8 mouse cellular contexts compared by ENCODE assay signal in the genomic region with DNA sequence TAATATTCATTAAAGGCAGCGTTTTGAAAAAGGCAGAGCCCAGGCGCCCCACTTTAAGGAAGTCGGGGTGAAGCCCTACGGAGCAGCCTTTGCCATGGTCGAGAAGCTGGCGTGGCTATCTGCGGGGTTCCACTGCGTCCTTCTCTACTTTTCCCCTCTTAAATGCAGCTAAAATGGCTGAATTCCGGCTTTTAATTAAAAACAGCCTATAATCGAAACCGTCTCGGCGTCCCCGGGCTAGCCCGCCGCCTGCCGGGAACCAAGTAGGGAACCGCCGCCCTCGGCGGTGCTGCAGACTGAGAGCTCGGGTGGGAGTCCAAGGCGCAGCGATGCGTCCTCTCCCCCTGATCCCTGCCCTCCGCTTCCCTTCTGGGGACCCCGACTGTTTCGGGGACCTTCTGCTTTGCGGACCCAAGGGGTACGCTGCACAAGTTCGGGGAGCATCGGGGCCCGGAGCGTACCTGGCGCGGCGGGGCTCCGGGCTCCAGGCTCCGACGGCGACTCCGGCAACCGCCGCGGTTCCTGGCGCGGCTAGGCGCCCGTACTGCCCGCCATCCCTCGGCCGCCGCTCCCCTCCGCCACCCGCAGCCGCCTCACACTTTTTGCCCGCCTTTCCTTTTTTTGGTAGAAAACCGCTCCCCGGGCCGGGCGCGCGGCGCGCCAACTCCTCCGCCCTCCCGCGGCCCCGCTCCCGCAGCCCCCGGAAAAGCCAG. TPM values are rescaled to one million over a fixed set of nuclear protein-coding genes. Genes with fewer than 3 reads are reported as not detected.
A peak's percentile ranks its signal among the peaks of the same experiment; 100 is the strongest.
DNase-seq lines count a peak whose midpoint lies in the region; ATAC-seq and TF ChIP-seq lines count a peak whose summit lies in the region.

No protein-coding gene starts in this region.

- peak overlapping the region; percentile 57 for H3K4me3 ChIP-seq in ES-Bruce4 (ENCODE audit: low read depth, low read length)
- H3K4me3 ChIP-seq in bone marrow, adult 2 months (replicated peaks; ENCODE audit: control insufficient read depth, low read depth, low read length), result peak overlapping the region; percentile 73
- peak overlapping the region; percentile 83 for H3K4me3 ChIP-seq in forebrain, postnatal 0 days (ENCODE audit: low read depth, low read length)
- peak overlapping the region; percentile 99 for H3K4me3 ChIP-seq in hindbrain, embryonic 11.5 days (ENCODE audit: low read depth, low read length)

- H3K4me2 ChIP-seq in forebrain, postnatal 0 days (ENCODE audit: low read depth), result peak overlapping the region; percentile 93
- H3K4me2 ChIP-seq in hindbrain, embryonic 11.5 days (replicated peaks; ENCODE audit: low read depth, low read length), result peak overlapping the region; percentile 95

- WGBS in bone marrow, adult 2 months, result under 1% methylated on average over 67 of the region's 71 CpGs
- 3% methylated on average over 71 of the region's 71 CpGs for WGBS in forebrain, postnatal 0 days
- WGBS in hindbrain, embryonic 11.5 days, result under 1% methylated on average over 68 of the region's 71 CpGs

- TF ChIP-seq POLR2A in ES-Bruce4 (IDR thresholded peaks at IDR 0.05; ENCODE audit: insufficient read depth, low read length), result no peak
- peak; percentile 24; the same call in 1 of the 2 replicates for TF ChIP-seq POLR2A in bone marrow, adult 2 months (IDR thresholded peaks at IDR 0.05; ENCODE audit: borderline replicate concordance, control insufficient read depth, low read depth, low read length)

- no peak for TF ChIP-seq CTCF in ES-Bruce4 (IDR thresholded peaks at IDR 0.05; ENCODE audit: low read depth, low read length)
- no peak for TF ChIP-seq CTCF in bone marrow, adult 2 months (IDR thresholded peaks at IDR 0.05; ENCODE audit: control insufficient read depth, insufficient read depth, low read length)
- TF ChIP-seq CTCF in forebrain, postnatal 0 days (IDR thresholded peaks at IDR 0.05; ENCODE audit: low read depth), result peak; percentile 8; the same call in 1 of the 2 replicates

- peak; percentile 71 for DNase-seq in forebrain, postnatal 0 days
- DNase-seq in hindbrain, embryonic 11.5 days (ENCODE audit: low spot score), result no peak
- DNase-seq in layer of hippocampus, postnatal 10 days (ENCODE audit: low spot score in 2 of 2), result peak; percentile 76 to 83
- DNase-seq in lung, postnatal 10 days, result peak; percentile 77
- peak; percentile 65 for DNase-seq in right cerebral cortex, postnatal 14 days

- H3K36me3 ChIP-seq in ES-Bruce4 (ENCODE audit: control insufficient read depth, insufficient read depth, low read length, poor library complexity, severe bottlenecking), result no peaks in the 10 kb centered on the region
- no peaks in the 10 kb centered on the region; the same call in 1 of the 2 replicates for H3K36me3 ChIP-seq in forebrain, postnatal 0 days (ENCODE audit: insufficient read depth)
- no peaks in the 10 kb centered on the region for H3K36me3 ChIP-seq in hindbrain, embryonic 11.5 days (ENCODE audit: control insufficient read depth, insufficient read depth, low read length)

- H3K4me1 ChIP-seq in ES-Bruce4 (ENCODE audit: control insufficient read depth, insufficient read depth, low read length), result peaks cover under 1% of the 10 kb centered on the region
- no peaks in the 10 kb centered on the region for H3K4me1 ChIP-seq in bone marrow, adult 2 months (ENCODE audit: control insufficient read depth, insufficient read depth, low read length)
- H3K4me1 ChIP-seq in forebrain, postnatal 0 days (ENCODE audit: insufficient read depth), result peaks cover 4% of the 10 kb centered on the region; the same call in 1 of the 2 replicates
- peaks cover 5% of the 10 kb centered on the region for H3K4me1 ChIP-seq in hindbrain, embryonic 11.5 days (replicated peaks; ENCODE audit: control insufficient read depth, insufficient read depth, low read length)

- H3K27ac ChIP-seq in ES-Bruce4 (ENCODE audit: insufficient read depth, low read length), result no peak overlapping the region
- peak overlapping the region; percentile 99 for H3K27ac ChIP-seq in bone marrow, adult 2 months (ENCODE audit: control insufficient read depth, insufficient read depth, low read depth, low read length, poor library complexity)
- H3K27ac ChIP-seq in forebrain, postnatal 0 days (ENCODE audit: low read depth, low read length), result peak overlapping the region; percentile 100
- H3K27ac ChIP-seq in hindbrain, embryonic 11.5 days (ENCODE audit: low read depth, low read length), result peak overlapping the region; percentile 100

- TF ChIP-seq EP300 in ES-Bruce4 (IDR thresholded peaks at IDR 0.05; ENCODE audit: insufficient read depth, low read depth, low read length), result no peak

- no peaks in the 10 kb centered on the region for H3K9me3 ChIP-seq in ES-Bruce4 (replicated peaks; ENCODE audit: control insufficient read depth, insufficient read depth, low read length, poor library complexity, severe bottlenecking)
- no peaks in the 10 kb centered on the region for H3K9me3 ChIP-seq in forebrain, postnatal 0 days (ENCODE audit: low read length)
- H3K9me3 ChIP-seq in hindbrain, embryonic 11.5 days (ENCODE audit: control insufficient read depth, low read length), result no peaks in the 10 kb centered on the region

- peaks cover 25% of the 10 kb centered on the region for H3K27me3 ChIP-seq in ES-Bruce4 (ENCODE audit: control insufficient read depth, insufficient read depth, low read length, poor library complexity, severe bottlenecking)
- H3K27me3 ChIP-seq in forebrain, postnatal 0 days (ENCODE audit: insufficient read depth, low read length), result no peaks in the 10 kb centered on the region
- no peaks in the 10 kb centered on the region for H3K27me3 ChIP-seq in hindbrain, embryonic 11.5 days (ENCODE audit: control insufficient read depth, insufficient read depth, low read length)

- peak overlapping the region; percentile 83 for H3K9ac ChIP-seq in ES-Bruce4 (ENCODE audit: low read depth, poor library complexity, severe bottlenecking)
- peak overlapping the region; percentile 100 for H3K9ac ChIP-seq in forebrain, postnatal 0 days
- peak overlapping the region; percentile 100 for H3K9ac ChIP-seq in hindbrain, embryonic 11.5 days (ENCODE audit: low read depth, low read length)

- ATAC-seq in forebrain, postnatal 0 days, result no peak
- no peak for ATAC-seq in hindbrain, embryonic 11.5 days (ENCODE audit: low FRiP score)
- no peak for ATAC-seq in monocyte, adult 5-6 weeks (replicated peaks; ENCODE audit: insufficient number of reproducible peaks, low FRiP score, low TSS enrichment, poor library complexity, severe bottlenecking)

RNA-seq across cellular contexts. Expression of a gene that starts 0.5 kb away (rescaled TPM):
- polyA plus RNA-seq in ES-Bruce4 (2011; ENCODE audit: insufficient read depth, insufficient read length, low read depth, missing spikeins), result 13.9 and 20.2 TPM in 2 replicates
- polyA plus RNA-seq in bone marrow, adult 2 months (2011; ENCODE audit: insufficient read depth, insufficient read length, low replicate concordance, missing spikeins), result 24.3 and 57.5 TPM in 2 replicates
- 99.7 and 116 TPM in 2 replicates for total RNA-seq in forebrain, postnatal 0 days (2014; rRNA removed)
- polyA plus RNA-seq in forebrain, postnatal 0 days (2015; fragmentation: Nextera tagmentation; extraction: Ambion mirVana), result 14.9 and 23.4 TPM in 2 replicates
- polyA plus RNA-seq in hindbrain, embryonic 11.5 days (2014; fragmentation: Nextera tagmentation; extraction: Ambion mirVana), result 30.7 and 44.0 TPM in 2 replicates
- total RNA-seq in layer of hippocampus, postnatal 10 days (2021), result 100 to 1,000 TPM; 197 to 220 TPM
- total RNA-seq in monocyte, adult 5-6 weeks (2017), result 10.9 to 48.5 TPM (median 22.5 TPM) in 3 replicates
